Mouse (Mus musculus): ENCODE data around the gene Postn.

Gene Postn

DNA sequence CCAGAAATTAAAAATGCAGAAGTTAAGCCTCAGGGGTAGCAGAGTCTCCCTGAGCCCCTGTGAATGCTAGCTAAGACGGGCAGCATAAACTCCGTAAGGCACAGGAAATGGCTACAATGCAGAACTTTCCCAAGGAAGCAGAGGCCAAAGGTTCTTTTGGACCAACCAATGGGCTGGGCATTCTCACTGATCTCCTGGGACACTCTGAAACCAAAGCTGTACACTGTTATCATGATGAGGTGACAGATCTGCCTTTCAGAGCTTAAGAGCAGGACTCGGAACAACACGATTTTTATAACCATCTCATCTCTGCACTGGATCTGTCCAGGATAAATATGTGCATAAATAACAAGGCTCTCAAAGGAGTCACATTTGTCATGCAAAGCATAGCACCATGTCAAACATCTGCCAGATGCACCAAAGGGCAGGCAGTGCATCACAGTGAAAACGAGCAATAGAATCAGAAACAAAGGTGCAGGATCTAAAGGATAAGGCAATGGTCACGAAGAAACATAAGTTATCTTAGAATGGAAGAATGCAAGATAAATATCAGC lies 57.0 kb downstream of the Postn start:
- no peak for DNase-seq (ENCODE audit: extremely low spot score, low spot score)

DNA sequence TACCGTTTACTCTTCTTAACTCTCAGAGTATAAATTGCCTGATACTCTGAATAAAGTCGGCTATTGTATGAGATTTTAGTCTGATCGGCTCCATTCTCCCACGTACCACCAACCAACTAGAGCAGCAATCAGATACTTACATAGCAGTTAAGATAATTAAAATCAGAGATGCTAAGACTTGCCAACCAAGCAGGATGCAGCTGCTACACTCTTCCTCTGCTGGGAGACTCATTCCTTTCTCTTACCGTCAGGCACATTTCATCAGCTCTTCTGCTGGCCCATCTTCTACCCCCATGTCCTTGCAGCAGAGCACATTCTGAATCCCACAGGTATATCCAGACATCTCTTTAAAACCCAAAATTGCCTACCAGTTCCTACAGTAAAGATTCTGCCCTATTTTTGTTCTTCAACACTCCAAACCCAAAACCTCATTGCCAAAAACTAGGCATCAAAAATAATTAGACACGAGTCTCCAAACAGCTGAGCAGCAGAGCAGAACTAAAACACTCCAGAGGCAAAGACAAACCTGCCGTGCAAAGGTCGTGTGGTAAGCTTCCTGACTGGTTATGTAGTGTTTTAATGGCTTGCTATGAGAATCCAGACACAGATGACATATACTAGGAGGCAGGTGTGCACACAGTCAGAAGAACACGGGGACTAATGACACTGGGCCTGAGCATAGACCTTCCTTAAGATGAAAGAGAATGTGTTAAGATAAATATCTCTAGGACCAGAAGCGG lies 59.5 kb downstream of the Postn start:
- no peak for DNase-seq (ENCODE audit: extremely low spot score, low spot score)

DNA sequence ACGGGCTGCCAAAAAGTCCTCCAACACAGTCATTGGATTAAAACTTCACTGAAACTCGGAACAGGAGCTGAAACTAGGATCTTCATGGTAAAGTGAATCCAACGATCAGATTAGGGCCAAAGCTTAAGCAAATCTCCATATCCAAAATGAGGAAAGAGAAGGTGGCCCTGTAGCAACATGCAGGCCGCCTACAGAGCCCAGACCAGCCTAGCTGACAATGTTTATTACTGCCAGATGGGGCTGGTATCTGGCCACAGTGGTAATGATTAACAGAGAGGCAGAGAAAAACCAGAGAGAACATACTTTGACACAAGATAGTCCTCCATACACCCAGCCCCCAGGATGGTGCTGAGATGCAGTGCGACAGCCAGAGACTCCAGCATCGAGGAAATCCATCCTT lies 60.1 kb downstream of the Postn start:
- peak; percentile 23 for DNase-seq (ENCODE audit: extremely low spot score, low spot score)

DNA sequence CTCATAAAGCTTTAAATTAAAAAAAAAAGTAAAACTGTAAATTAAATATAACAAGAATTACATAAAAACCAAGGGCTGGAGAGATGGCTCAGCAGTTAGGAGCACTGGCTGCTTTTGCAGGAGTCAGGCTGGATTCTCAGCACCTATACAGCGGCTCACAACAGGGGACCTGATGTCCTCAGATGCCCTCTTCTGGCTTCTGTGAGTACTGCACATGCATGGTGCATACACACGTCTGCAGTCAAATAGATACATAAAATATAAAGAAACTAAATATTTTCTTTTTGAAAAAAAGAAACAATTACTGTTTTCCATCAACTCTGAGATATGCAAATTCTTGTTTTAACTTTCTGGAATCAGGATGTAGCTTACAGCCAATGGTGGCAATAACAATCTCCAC lies 60.8 kb downstream of the Postn start:
- DNase-seq (ENCODE audit: extremely low spot score, low spot score), result no peak

DNA sequence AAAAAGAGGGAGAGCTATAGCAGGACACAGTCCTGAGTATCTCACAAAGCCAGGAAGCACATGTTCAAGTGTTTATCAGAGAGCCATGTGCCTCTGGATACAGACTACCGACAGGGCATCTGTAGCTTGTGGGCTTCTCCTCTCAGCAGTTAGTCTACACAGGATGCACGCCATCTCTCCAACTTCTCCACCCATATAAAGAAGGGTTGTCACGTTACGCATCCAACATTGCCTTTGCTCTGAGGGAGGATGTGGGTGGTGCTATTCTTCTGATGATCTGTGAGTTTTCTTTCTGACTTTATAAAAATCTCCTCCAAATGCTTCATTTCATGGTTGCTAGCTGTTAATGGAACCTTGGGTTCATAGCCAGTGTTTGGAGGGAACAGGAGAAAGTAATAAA lies 63.2 kb downstream of the Postn start:
- no peak for DNase-seq (ENCODE audit: extremely low spot score, low spot score)

DNA sequence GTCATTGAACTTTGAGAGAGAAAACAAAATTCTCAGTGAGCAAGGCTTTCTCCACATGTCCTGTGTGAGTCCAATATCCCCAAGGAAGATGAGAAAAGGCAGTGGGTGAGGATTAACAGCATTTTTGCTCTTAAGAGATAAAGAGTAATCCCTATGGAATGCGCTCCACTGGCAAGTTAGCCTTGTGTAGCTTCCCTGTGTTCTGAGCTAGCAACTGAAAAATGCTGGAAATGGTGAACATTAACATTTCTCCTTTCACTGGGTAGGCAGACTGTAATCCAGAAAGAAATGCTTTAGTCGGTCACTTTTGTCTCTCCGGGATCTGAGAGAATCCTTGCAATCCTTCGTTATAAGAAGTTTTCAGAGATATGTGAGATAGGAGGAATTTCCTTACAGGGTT lies 70.8 kb downstream of the Postn start:
- no peak for DNase-seq (ENCODE audit: extremely low spot score, low spot score)

DNA sequence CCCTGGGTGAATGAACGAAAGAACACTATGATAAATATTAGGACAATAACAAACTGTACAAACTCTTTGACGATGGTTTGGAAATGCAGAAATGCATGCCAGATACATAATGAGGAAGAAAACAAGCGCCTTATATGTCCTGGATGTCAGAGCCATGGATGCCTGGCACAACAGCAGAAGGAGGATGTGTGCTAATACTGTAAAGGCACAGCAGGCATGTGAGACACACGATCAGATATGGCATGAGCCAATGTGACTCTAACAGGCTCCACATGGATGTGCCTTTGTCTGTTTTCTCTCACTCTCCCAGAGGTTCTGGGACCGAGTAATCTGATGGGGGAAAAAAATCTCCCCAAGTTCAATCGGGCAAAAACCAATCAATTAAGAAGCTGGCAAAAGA lies 71.3 kb downstream of the Postn start:
- no peak for DNase-seq (ENCODE audit: extremely low spot score, low spot score)

DNA sequence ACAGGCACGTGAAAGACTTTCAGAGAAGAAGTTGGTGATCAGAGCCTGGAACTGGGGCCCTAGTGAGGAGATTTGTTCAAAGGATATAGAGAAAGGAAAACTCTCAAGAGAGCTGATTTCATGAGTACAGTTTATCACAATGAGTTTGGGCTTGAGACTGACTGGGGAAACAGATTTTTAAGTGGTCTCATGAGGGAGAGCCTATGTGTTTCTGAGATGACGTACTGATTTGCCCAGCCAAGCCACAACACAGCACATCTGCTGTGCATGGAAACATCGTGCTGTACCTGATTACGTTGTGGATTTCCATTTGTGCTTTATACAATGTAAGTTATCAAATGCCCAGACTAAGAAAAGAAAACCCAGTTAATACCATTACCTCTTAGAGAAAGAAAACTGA lies 71.7 kb downstream of the Postn start:
- no peak for DNase-seq (ENCODE audit: extremely low spot score, low spot score)

DNA sequence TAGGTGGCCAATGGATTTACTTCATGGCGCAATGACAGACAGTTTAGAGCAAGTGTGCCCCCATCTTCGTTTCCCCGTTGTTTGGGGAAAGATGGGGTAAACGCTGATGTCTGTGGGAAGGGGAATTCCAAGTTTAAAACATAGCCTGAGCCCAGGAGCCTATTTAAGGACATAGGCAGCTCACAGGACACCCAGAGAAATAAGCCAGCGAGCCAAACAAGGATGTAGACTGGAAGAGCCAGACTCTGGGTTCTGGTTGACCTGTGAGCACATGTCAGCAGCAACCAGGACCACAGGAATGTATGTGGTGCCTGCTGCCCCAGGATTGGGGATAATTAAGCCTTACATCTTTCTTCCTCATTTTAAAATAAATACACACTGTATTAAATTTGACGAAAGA lies 73.7 kb downstream of the Postn start:
- DNase-seq (ENCODE audit: extremely low spot score, low spot score), result no peak

DNA sequence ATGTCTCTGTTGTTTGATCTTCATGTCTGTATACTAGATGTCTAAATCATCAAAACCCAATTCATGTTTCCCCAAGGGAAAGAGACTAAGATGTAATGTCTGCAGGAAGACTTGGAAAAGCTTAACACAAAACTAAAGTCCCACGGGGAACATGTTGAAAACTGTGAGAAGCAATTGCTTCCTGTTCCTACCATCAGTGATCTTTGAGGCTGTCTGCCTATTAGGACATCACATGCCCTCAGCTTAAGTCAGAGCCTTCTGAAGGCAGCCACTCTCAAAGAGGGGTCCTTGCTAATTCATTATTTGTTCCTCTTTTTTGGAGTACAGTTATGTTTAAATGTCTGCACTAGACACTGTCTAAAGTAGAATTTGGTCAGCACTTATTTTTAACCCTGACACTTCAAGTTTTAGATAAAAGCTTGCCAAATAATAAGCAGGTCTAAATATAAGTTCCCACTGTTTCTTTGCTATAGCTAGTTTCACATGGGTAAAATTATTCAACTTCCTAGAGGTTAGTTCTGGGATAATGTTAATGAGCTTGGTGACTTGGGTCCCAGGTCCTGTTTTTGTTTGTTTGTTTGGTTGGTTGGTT lies 75.6 kb downstream of the Postn start:
- no peak for DNase-seq (ENCODE audit: extremely low spot score, low spot score)
